Mouse (Mus musculus) CH12.LX (cell line): ENCODE measurements around the gene Rnase13.

Experiments used
- CTCF ChIP-seq, 2 experiments: IDR thresholded peaks in 1 of 2; conservative IDR thresholded peaks in 1 of 2; 2 replicates each; pipeline ENCODE4 v1.5.1; 2011 to 2012; ENCODE audit warnings: low read depth in 2 of 2, low read length in 2 of 2, improper control_type of control experiment in 1 of 2, inconsistent platforms in 1 of 2, mild to moderate bottlenecking in 1 of 2, moderate library complexity in 1 of 2
- E2F4 ChIP-seq: IDR thresholded peaks from 2 replicates; pipeline ENCODE4 v1.6.1; 2011; ENCODE audit warnings: low read depth, low read length, improper control_type of control experiment; ENCODE audit not compliant: insufficient replicate concordance
- EP300 ChIP-seq: IDR thresholded peaks from 2 replicates; pipeline ENCODE4 v1.6.1; 2011; ENCODE audit warnings: low read length, improper control_type of control experiment
- JUND ChIP-seq: conservative IDR thresholded peaks from 2 replicates; pipeline ENCODE4 v1.6.1; 2011; ENCODE audit warnings: low read depth, low read length, improper control_type of control experiment
- PAX5 ChIP-seq: IDR thresholded peaks from 2 replicates; pipeline ENCODE4 v1.6.1; 2012; ENCODE audit warnings: low read length, inconsistent platforms, mixed read lengths
- POLR2A ChIP-seq: IDR thresholded peaks from 2 replicates; pipeline ENCODE4 v1.6.1; 2011; ENCODE audit warnings: low read depth, mild to moderate bottlenecking, improper control_type of control experiment, low read length
- RCOR1 ChIP-seq: conservative IDR thresholded peaks from 2 replicates; pipeline ENCODE4 v1.6.1; 2012; ENCODE audit warnings: low read depth, mild to moderate bottlenecking, inconsistent platforms, low read length, improper control_type of control experiment
- TBP ChIP-seq: conservative IDR thresholded peaks from 2 replicates; pipeline ENCODE4 v1.6.1; 2011; ENCODE audit warnings: low read depth, low read length, improper control_type of control experiment
- TCF12 ChIP-seq: IDR thresholded peaks from 2 replicates; pipeline ENCODE4 v1.6.1; 2014; ENCODE audit warnings: low read depth, mild to moderate bottlenecking, inconsistent platforms, low read length, improper control_type of control experiment
- ZC3H11A ChIP-seq: IDR thresholded peaks from 2 replicates; pipeline ENCODE4 v1.6.1; 2012; ENCODE audit warnings: low read depth, mild to moderate bottlenecking, inconsistent platforms, low read length, improper control_type of control experiment
- ZKSCAN1 ChIP-seq: IDR thresholded peaks from 2 replicates; pipeline ENCODE4 v1.6.1; 2012; ENCODE audit warnings: low read depth, inconsistent platforms, low read length, improper control_type of control experiment, borderline replicate concordance
- ZMIZ1 ChIP-seq: IDR thresholded peaks from 2 replicates; pipeline ENCODE4 v1.6.1; 2012; ENCODE audit warnings: low read depth, mild to moderate bottlenecking, inconsistent platforms, low read length, improper control_type of control experiment
- ZNF384 ChIP-seq: IDR thresholded peaks from 2 replicates; pipeline ENCODE4 v1.6.1; 2012; ENCODE audit warnings: low read depth, low read length, improper control_type of control experiment, inconsistent platforms

DNA sequence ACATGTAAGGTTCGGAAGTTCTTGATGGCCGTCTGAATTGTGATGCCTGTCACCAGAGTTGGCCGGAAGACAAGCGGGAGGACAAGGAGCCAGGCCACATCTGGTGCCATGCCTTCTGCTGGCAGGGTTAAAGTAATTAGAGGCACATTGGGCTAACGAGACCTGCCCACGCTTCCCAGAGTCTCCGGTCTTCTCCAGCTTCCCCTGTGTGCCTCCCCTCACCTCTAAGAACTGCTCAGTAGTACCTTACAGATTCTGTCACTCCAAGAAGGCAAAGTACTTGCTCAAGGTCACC lies at the start of gene Rnase13:
- TF ChIP-seq PAX5 (no peak), EP300 (no peak), POLR2A (no peak), JUND (no peak), ZKSCAN1 (no peak), ZNF384 (no peak), ZC3H11A (no peak), CTCF (conservative IDR thresholded peaks at IDR 0.05 in 1 of 2, IDR thresholded peaks at IDR 0.05 in 1 of 2; ENCODE audit: low read depth in 2 of 2, low read length in 2 of 2) (no peak), RCOR1 (no peak), E2F4 (no peak), TCF12 (no peak), ZMIZ1 (no peak), TBP (no peak)
